Mouse (Mus musculus) midbrain, embryonic 14.5 days (tissue): ENCODE data around the gene Dek. TPM values are rescaled to one million over a fixed set of nuclear protein-coding genes. Genes with fewer than 3 reads are reported as not detected.

Experiments used
- ATAC-seq: fragments of 200-750 bp; cut with Nextera tagmentation; 2 replicates; pipeline ENCODE4 v1.8.0; 2017; ENCODE audit warnings: moderate number of reproducible peaks, moderate library complexity; ENCODE audit not compliant: low FRiP score, low TSS enrichment
- DNase-seq: peaks from one replicate; pipeline ENCODE4 v3.0.0-alpha.2; 2015
- H3K27ac ChIP-seq: fragments of 300-500 bp; sonication (generic); replicated peaks from 2 replicates; pipeline ENCODE4 v1.5.1; 2014; ENCODE audit warnings: mild to moderate bottlenecking, low read depth, low read length, moderate library complexity
- H3K27me3 ChIP-seq: fragments of 300-500 bp; sonication (generic); 2 replicates; pipeline ENCODE4 v1.6.1; 2014; ENCODE audit warnings: low read length, control low read depth, mixed read lengths; ENCODE audit not compliant: control insufficient read depth, insufficient read depth
- H3K36me3 ChIP-seq: fragments of 300-500 bp; sonication (generic); 2 replicates; pipeline ENCODE4 v1.6.1; 2014; ENCODE audit warnings: low read length, control low read depth; ENCODE audit not compliant: control insufficient read depth, insufficient read depth
- H3K4me1 ChIP-seq: fragments of 300-500 bp; sonication (generic); 2 replicates; pipeline ENCODE4 v1.6.1; 2014; ENCODE audit warnings: mild to moderate bottlenecking, antibody characterized with exemption, low read length, control low read depth; ENCODE audit not compliant: control insufficient read depth, insufficient read depth
- H3K4me2 ChIP-seq: fragments of 300-500 bp; sonication (generic); 2 replicates; pipeline ENCODE4 v1.6.1; 2014; ENCODE audit warnings: mild to moderate bottlenecking, low read length, moderate library complexity
- H3K4me3 ChIP-seq: fragments of 300-500 bp; sonication (generic); replicated peaks from 2 replicates; pipeline ENCODE4 v1.5.1; 2014; ENCODE audit warnings: low read depth, low read length
- H3K9ac ChIP-seq: fragments of 300-500 bp; sonication (generic); replicated peaks from 2 replicates; pipeline ENCODE4 v1.6.1; 2014; ENCODE audit warnings: mild to moderate bottlenecking, low read length, moderate library complexity
- H3K9me3 ChIP-seq: fragments of 300-500 bp; sonication (generic); 2 replicates; pipeline ENCODE4 v1.6.1; 2016; ENCODE audit warnings: low read length, control low read depth, mixed read lengths; ENCODE audit not compliant: control insufficient read depth
- WGBS: fragments of 180-500 bp; shearing (Covaris S2); extraction: QIAGEN DNeasy Blood & Tissue Kit; methylation state at CpG from one replicate; pipeline ENCODE4 v1.1.7; 2014; 5-methylcytosine and 5-hydroxymethylcytosine counted together
- polyA plus RNA-seq: library from polyadenylated mRNA; unstranded; fragments of >200 nt; fragmentation: Nextera tagmentation; extraction: Ambion mirVana; gene quantifications from 2 replicates; pipeline ENCODE4 v1.2.1, GENCODE M21; 2014

The Dek gene
- polyA plus RNA-seq, 1 experiment from 2014 or later: 115 TPM

- no peak overlapping the region for H3K9ac ChIP-seq
Observed at GRCm38 (mm10) chr13:47142764-47143163, 36.8 kb upstream of the Dek start.

GRCm38 (mm10) chr13:47135741-47136140 lies 29.7 kb upstream of the Dek start:
- H3K27me3 ChIP-seq: no peaks in the 10 kb centered on the region
- 91% methylated on average over 7 of the region's 7 CpGs for WGBS

More at GRCm38 (mm10) chr13:47142764-47143163, 36.8 kb upstream of the Dek start:
- Histone ChIP-seq H3K4me3 (no peak overlapping the region), H3K36me3 (no peaks in the 10 kb centered on the region), H3K9me3 (no peaks in the 10 kb centered on the region), H3K4me2 (no peak overlapping the region), H3K27ac (no peak overlapping the region), H3K27me3 (no peaks in the 10 kb centered on the region), H3K4me1 (no peaks in the 10 kb centered on the region)
- ATAC-seq (no peak), DNase-seq (no peak)
- WGBS: 84% methylated on average over 6 of the region's 6 CpGs

GRCm38 (mm10) chr13:47134836-47135235 lies 28.8 kb upstream of the Dek start:
- no peak overlapping the region for H3K4me2 ChIP-seq
- WGBS: 95% methylated on average over 7 of the region's 7 CpGs
- H3K27me3 ChIP-seq: no peaks in the 10 kb centered on the region
- DNase-seq (no peak), ATAC-seq (no peak)
- no peak overlapping the region for H3K27ac ChIP-seq
- H3K36me3 ChIP-seq: no peaks in the 10 kb centered on the region
- H3K9me3 ChIP-seq: no peaks in the 10 kb centered on the region
- H3K4me3 ChIP-seq: no peak overlapping the region
- no peak overlapping the region for H3K9ac ChIP-seq
- no peaks in the 10 kb centered on the region for H3K4me1 ChIP-seq

More at GRCm38 (mm10) chr13:47135741-47136140, 29.7 kb upstream of the Dek start:
- Histone ChIP-seq H3K36me3 (no peaks in the 10 kb centered on the region), H3K4me1 (no peaks in the 10 kb centered on the region), H3K9me3 (no peaks in the 10 kb centered on the region), H3K27ac (no peak overlapping the region), H3K9ac (no peak overlapping the region), H3K4me2 (no peak overlapping the region), H3K4me3 (no peak overlapping the region)
- DNase-seq (no peak), ATAC-seq (no peak)

GRCm38 (mm10) chr13:47133058-47133457 lies 27.1 kb upstream of the Dek start:
- Histone ChIP-seq H3K9ac (no peak overlapping the region), H3K27me3 (no peaks in the 10 kb centered on the region), H3K36me3 (no peaks in the 10 kb centered on the region), H3K4me1 (no peaks in the 10 kb centered on the region), H3K4me2 (no peak overlapping the region), H3K9me3 (no peaks in the 10 kb centered on the region), H3K4me3 (no peak overlapping the region), H3K27ac (no peak overlapping the region)
- no peak for DNase-seq
- no peak for ATAC-seq
- 95% methylated on average over 8 of the region's 8 CpGs for WGBS

GRCm38 (mm10) chr13:47129090-47129489 lies 23.1 kb upstream of the Dek start:
- DNase-seq (no peak), ATAC-seq (no peak)
- H3K27ac ChIP-seq: no peak overlapping the region
- no peak overlapping the region for H3K4me3 ChIP-seq
- H3K9ac ChIP-seq: no peak overlapping the region
- H3K36me3 ChIP-seq: no peaks in the 10 kb centered on the region
- no peaks in the 10 kb centered on the region for H3K27me3 ChIP-seq
- H3K4me2 ChIP-seq: no peak overlapping the region
- WGBS: 66% methylated on average over 4 of the region's 4 CpGs
- no peaks in the 10 kb centered on the region for H3K9me3 ChIP-seq
- no peaks in the 10 kb centered on the region for H3K4me1 ChIP-seq

- Histone ChIP-seq H3K27me3 (peaks cover 14% of the 10 kb centered on the region; the same call in 1 of the 2 replicates), H3K4me3 (no peak overlapping the region), H3K4me1 (0 out of 2 replicates have a peak, but pooled peaks cover 3% of the 10 kb centered on the region), H3K27ac (no peak overlapping the region), H3K36me3 (no peaks in the 10 kb centered on the region), H3K4me2 (no peak overlapping the region), H3K9ac (no peak overlapping the region), H3K9me3 (no peaks in the 10 kb centered on the region)
- 80% methylated on average over 5 of the region's 5 CpGs for WGBS
- no peak for ATAC-seq
- no peak for DNase-seq
Observed at GRCm38 (mm10) chr13:47125595-47125994, 19.6 kb upstream of the Dek start.

GRCm38 (mm10) chr13:47124986-47125385 lies 19.0 kb upstream of the Dek start:
- ATAC-seq (no peak), DNase-seq (no peak)
- no peak overlapping the region for H3K4me2 ChIP-seq
- H3K27ac ChIP-seq: no peak overlapping the region
- H3K4me3 ChIP-seq: no peak overlapping the region
- peaks cover 14% of the 10 kb centered on the region; the same call in 1 of the 2 replicates for H3K27me3 ChIP-seq
- 0 out of 2 replicates have a peak, but pooled peaks cover 3% of the 10 kb centered on the region for H3K4me1 ChIP-seq
- no peaks in the 10 kb centered on the region for H3K9me3 ChIP-seq
- H3K36me3 ChIP-seq: no peaks in the 10 kb centered on the region
- WGBS: 89% methylated on average over 6 of the region's 6 CpGs
- no peak overlapping the region for H3K9ac ChIP-seq

- Histone ChIP-seq H3K4me2 (no peak overlapping the region), H3K27ac (no peak overlapping the region), H3K4me3 (no peak overlapping the region), H3K36me3 (no peaks in the 10 kb centered on the region), H3K9me3 (no peaks in the 10 kb centered on the region), H3K4me1 (0 out of 2 replicates have a peak, but pooled peaks cover 3% of the 10 kb centered on the region), H3K27me3 (peaks cover 14% of the 10 kb centered on the region; the same call in 1 of the 2 replicates), H3K9ac (no peak overlapping the region)
- 53% methylated on average over 3 of the region's 3 CpGs for WGBS
- DNase-seq (no peak), ATAC-seq (no peak)
Observed at GRCm38 (mm10) chr13:47124449-47124848, 18.4 kb upstream of the Dek start.
